Mouse (Mus musculus) megakaryocyte-erythroid progenitor cell, adult 5 weeks (primary cell): ENCODE results near the gene Fosl2. TPM values are rescaled to one million over a fixed set of nuclear protein-coding genes. Genes with fewer than 3 reads are reported as not detected.

ENCODE experiments used
- polyA plus RNA-seq: library from polyadenylated mRNA; stranded (reverse); fragments of >175 nt; gene quantifications from 2 replicates; pipeline ENCODE4 v1.2.3, GENCODE M21; 2012

The Fosl2 gene
- polyA plus RNA-seq: 46.2 and 62.9 TPM in 2 replicates

GRCm38 (mm10) chr5:32135336-32136206 lies at the start of gene Fosl2:
Gene Fosl2, plus strand, starts transcription at chr5:32135801.

Other genes with a start within 250 kb of the Fosl2 start
- gene Plb1, start 96.9 kb downstream of the Fosl2 start, polyA plus RNA-seq: 0.03 TPM in 1 of 2 replicates, not detected in the other